Mouse (Mus musculus): ENCODE measurements around the gene Hip1r. TPM values are rescaled to one million over a fixed set of nuclear protein-coding genes. Genes with fewer than 3 reads are reported as not detected.

Hip1r gene
- polyA plus RNA-seq, 1 experiment from 2014 or later: 4.4 TPM

- H3K9ac ChIP-seq (ENCODE audit: low read length): no peak overlapping the region
- no peaks in the 10 kb centered on the region for H3K36me3 ChIP-seq (ENCODE audit: control insufficient read depth, insufficient read depth, low read length)
- H3K4me3 ChIP-seq (ENCODE audit: low read depth, low read length): no peak overlapping the region
- H3K4me2 ChIP-seq (ENCODE audit: low read depth): no peak overlapping the region
- H3K4me1 ChIP-seq (ENCODE audit: control insufficient read depth, insufficient read depth, low read length): peaks cover 22% of the 10 kb centered on the region
- H3K27ac ChIP-seq (ENCODE audit: low read depth, low read length): peak overlapping the region; percentile 50; the same call in 1 of the 2 replicates
- ATAC-seq (ENCODE audit: insufficient read depth, low FRiP score, low TSS enrichment) (peak; percentile 77), DNase-seq (ENCODE audit: low spot score) (peak; percentile 70)
- 38% methylated on average over 20 of the region's 20 CpGs for WGBS
- no peaks in the 10 kb centered on the region for H3K9me3 ChIP-seq (ENCODE audit: control insufficient read depth, low read length)
- 0 out of 2 replicates have a peak, but pooled peaks cover 2% of the 10 kb centered on the region for H3K27me3 ChIP-seq (ENCODE audit: control insufficient read depth, insufficient read depth, low read length)
These were observed 16.8 kb downstream of the Hip1r start for GRCm38 (mm10) chr5:123989941-123990885.

- H3K4me3 ChIP-seq (ENCODE audit: low read depth, low read length): no peak overlapping the region
- H3K4me1 ChIP-seq (ENCODE audit: control insufficient read depth, insufficient read depth, low read length): peaks cover 22% of the 10 kb centered on the region
- no peaks in the 10 kb centered on the region for H3K9me3 ChIP-seq (ENCODE audit: control insufficient read depth, low read length)
- H3K27me3 ChIP-seq (ENCODE audit: control insufficient read depth, insufficient read depth, low read length): 0 out of 2 replicates have a peak, but pooled peaks cover 2% of the 10 kb centered on the region
- no peak overlapping the region for H3K9ac ChIP-seq (ENCODE audit: low read length)
- H3K27ac ChIP-seq (ENCODE audit: low read depth, low read length): no peak overlapping the region
- 82% methylated on average over 6 of the region's 6 CpGs for WGBS
- no peak overlapping the region for H3K4me2 ChIP-seq (ENCODE audit: low read depth)
- H3K36me3 ChIP-seq (ENCODE audit: control insufficient read depth, insufficient read depth, low read length): no peaks in the 10 kb centered on the region
- ATAC-seq (ENCODE audit: insufficient read depth, low FRiP score, low TSS enrichment) (no peak), DNase-seq (ENCODE audit: low spot score) (no peak)
These were observed 17.9 kb downstream of the Hip1r start for GRCm38 (mm10) chr5:123991321-123991720.

GRCm38 (mm10) chr5:123992193-123992637 is 18.8 kb downstream of the Hip1r start:
- H3K27me3 ChIP-seq (ENCODE audit: control insufficient read depth, insufficient read depth, low read length): 0 out of 2 replicates have a peak, but pooled peaks cover 2% of the 10 kb centered on the region

GRCm38 (mm10) chr5:123992794-123993193 is 19.4 kb downstream of the Hip1r start:
- DNase-seq (ENCODE audit: low spot score) (peak; percentile 81), ATAC-seq (ENCODE audit: insufficient read depth, low FRiP score, low TSS enrichment) (no peak)
- no peaks in the 10 kb centered on the region for H3K36me3 ChIP-seq (ENCODE audit: control insufficient read depth, insufficient read depth, low read length)
- H3K27me3 ChIP-seq (ENCODE audit: control insufficient read depth, insufficient read depth, low read length): 0 out of 2 replicates have a peak, but pooled peaks cover 2% of the 10 kb centered on the region
- no peak overlapping the region for H3K4me3 ChIP-seq (ENCODE audit: low read depth, low read length)
- H3K9ac ChIP-seq (ENCODE audit: low read length): no peak overlapping the region
- no peak overlapping the region for H3K27ac ChIP-seq (ENCODE audit: low read depth, low read length)
- no peaks in the 10 kb centered on the region for H3K9me3 ChIP-seq (ENCODE audit: control insufficient read depth, low read length)
- peaks cover 22% of the 10 kb centered on the region for H3K4me1 ChIP-seq (ENCODE audit: control insufficient read depth, insufficient read depth, low read length)
- WGBS: 36% methylated on average over 5 of the region's 5 CpGs
- H3K4me2 ChIP-seq (ENCODE audit: low read depth): no peak overlapping the region

More at GRCm38 (mm10) chr5:123992193-123992637, 18.8 kb downstream of the Hip1r start:
- WGBS: 79% methylated on average over 10 of the region's 10 CpGs
- H3K9me3 ChIP-seq (ENCODE audit: control insufficient read depth, low read length): no peaks in the 10 kb centered on the region
- no peak overlapping the region for H3K4me3 ChIP-seq (ENCODE audit: low read depth, low read length)
- no peak for DNase-seq (ENCODE audit: low spot score)
- H3K4me2 ChIP-seq (ENCODE audit: low read depth): no peak overlapping the region
- H3K9ac ChIP-seq (ENCODE audit: low read length): no peak overlapping the region
- peaks cover 22% of the 10 kb centered on the region for H3K4me1 ChIP-seq (ENCODE audit: control insufficient read depth, insufficient read depth, low read length)
- no peak overlapping the region for H3K27ac ChIP-seq (ENCODE audit: low read depth, low read length)
- ATAC-seq (ENCODE audit: insufficient read depth, low FRiP score, low TSS enrichment): no peak
- H3K36me3 ChIP-seq (ENCODE audit: control insufficient read depth, insufficient read depth, low read length): no peaks in the 10 kb centered on the region

- Histone ChIP-seq H3K9ac (ENCODE audit: low read length) (no peak overlapping the region), H3K36me3 (ENCODE audit: control insufficient read depth, insufficient read depth, low read length) (no peaks in the 10 kb centered on the region), H3K4me2 (ENCODE audit: low read depth) (no peak overlapping the region), H3K27ac (ENCODE audit: low read depth, low read length) (no peak overlapping the region), H3K4me3 (ENCODE audit: low read depth, low read length) (no peak overlapping the region), H3K9me3 (ENCODE audit: control insufficient read depth, low read length) (no peaks in the 10 kb centered on the region), H3K27me3 (ENCODE audit: control insufficient read depth, insufficient read depth, low read length) (0 out of 2 replicates have a peak, but pooled peaks cover 2% of the 10 kb centered on the region), H3K4me1 (ENCODE audit: control insufficient read depth, insufficient read depth, low read length) (peaks cover 22% of the 10 kb centered on the region)
- DNase-seq (ENCODE audit: low spot score) (no peak), ATAC-seq (ENCODE audit: insufficient read depth, low FRiP score, low TSS enrichment) (no peak)
- 70% methylated on average over 7 of the region's 7 CpGs for WGBS
These were observed 20.0 kb downstream of the Hip1r start for GRCm38 (mm10) chr5:123993263-123994036.

- Histone ChIP-seq H3K4me2 (ENCODE audit: low read depth) (no peak overlapping the region), H3K27ac (ENCODE audit: low read depth, low read length) (no peak overlapping the region), H3K9ac (ENCODE audit: low read length) (no peak overlapping the region), H3K27me3 (ENCODE audit: control insufficient read depth, insufficient read depth, low read length) (0 out of 2 replicates have a peak, but pooled peaks cover 2% of the 10 kb centered on the region), H3K9me3 (ENCODE audit: control insufficient read depth, low read length) (no peaks in the 10 kb centered on the region), H3K4me3 (ENCODE audit: low read depth, low read length) (no peak overlapping the region), H3K4me1 (ENCODE audit: control insufficient read depth, insufficient read depth, low read length) (peaks cover 18% of the 10 kb centered on the region), H3K36me3 (ENCODE audit: control insufficient read depth, insufficient read depth, low read length) (no peaks in the 10 kb centered on the region)
- DNase-seq (ENCODE audit: low spot score) (no peak), ATAC-seq (ENCODE audit: insufficient read depth, low FRiP score, low TSS enrichment) (no peak)
- 94% methylated on average over 7 of the region's 7 CpGs for WGBS
These were observed 21.0 kb downstream of the Hip1r start for GRCm38 (mm10) chr5:123994468-123994867.

GRCm38 (mm10) chr5:123995388-123995787 is 22.0 kb downstream of the Hip1r start:
- Histone ChIP-seq H3K4me1 (ENCODE audit: control insufficient read depth, insufficient read depth, low read length) (peaks cover 9% of the 10 kb centered on the region), H3K4me3 (ENCODE audit: low read depth, low read length) (no peak overlapping the region), H3K9ac (ENCODE audit: low read length) (no peak overlapping the region), H3K4me2 (ENCODE audit: low read depth) (no peak overlapping the region), H3K27me3 (ENCODE audit: control insufficient read depth, insufficient read depth, low read length) (0 out of 2 replicates have a peak, but pooled peaks cover 2% of the 10 kb centered on the region), H3K27ac (ENCODE audit: low read depth, low read length) (no peak overlapping the region), H3K36me3 (ENCODE audit: control insufficient read depth, insufficient read depth, low read length) (no peaks in the 10 kb centered on the region), H3K9me3 (ENCODE audit: control insufficient read depth, low read length) (no peaks in the 10 kb centered on the region)
- 75% methylated on average over 6 of the region's 6 CpGs for WGBS
- DNase-seq (ENCODE audit: low spot score) (no peak), ATAC-seq (ENCODE audit: insufficient read depth, low FRiP score, low TSS enrichment) (no peak)

GRCm38 (mm10) chr5:123996194-123996593 is 22.8 kb downstream of the Hip1r start:
- Histone ChIP-seq H3K4me2 (ENCODE audit: low read depth) (no peak overlapping the region), H3K9ac (ENCODE audit: low read length) (no peak overlapping the region), H3K4me1 (ENCODE audit: control insufficient read depth, insufficient read depth, low read length) (peaks cover 3% of the 10 kb centered on the region), H3K9me3 (ENCODE audit: control insufficient read depth, low read length) (no peaks in the 10 kb centered on the region), H3K27ac (ENCODE audit: low read depth, low read length) (no peak overlapping the region), H3K36me3 (ENCODE audit: control insufficient read depth, insufficient read depth, low read length) (no peaks in the 10 kb centered on the region), H3K27me3 (ENCODE audit: control insufficient read depth, insufficient read depth, low read length) (0 out of 2 replicates have a peak, but pooled peaks cover 2% of the 10 kb centered on the region), H3K4me3 (ENCODE audit: low read depth, low read length) (no peak overlapping the region)
- ATAC-seq (ENCODE audit: insufficient read depth, low FRiP score, low TSS enrichment) (no peak), DNase-seq (ENCODE audit: low spot score) (no peak)
- 91% methylated on average over 10 of the region's 10 CpGs for WGBS

Measured in neural tube, embryonic 11.5 days (tissue).